Mouse (Mus musculus) liver, embryonic 13.5 days (tissue): ENCODE results near the gene Rfx1. TPM values are rescaled to one million over a fixed set of nuclear protein-coding genes. Genes with fewer than 3 reads are reported as not detected.
A peak's percentile ranks its signal among the peaks of the same experiment; 100 is the strongest.

Experiments used
- ATAC-seq: fragments of 200-750 bp; cut with Nextera tagmentation; 2 replicates; pipeline ENCODE4 v1.8.0; 2017; ENCODE audit warnings: low read depth, mild to moderate bottlenecking, moderate number of reproducible peaks, moderate library complexity
- DNase-seq: peaks from one replicate; pipeline ENCODE4 v3.0.0; 2022
- H3K27ac ChIP-seq: fragments of 300-500 bp; sonication (generic); 2 replicates; pipeline ENCODE4 v1.5.1; 2015; ENCODE audit warnings: moderate library complexity, mild to moderate bottlenecking, inconsistent platforms
- H3K27me3 ChIP-seq: fragments of 300-500 bp; sonication (generic); 2 replicates; pipeline ENCODE4 v1.6.1; 2015; ENCODE audit warnings: mild to moderate bottlenecking, inconsistent platforms
- H3K36me3 ChIP-seq: fragments of 300-500 bp; sonication (generic); 2 replicates; pipeline ENCODE4 v1.6.1; 2015; ENCODE audit warnings: mild to moderate bottlenecking, inconsistent platforms
- H3K4me1 ChIP-seq: fragments of 300-500 bp; sonication (generic); replicated peaks from 2 replicates; pipeline ENCODE4 v1.6.1; 2015; ENCODE audit warnings: inconsistent platforms
- H3K4me2 ChIP-seq: fragments of 300-500 bp; sonication (generic); 2 replicates; pipeline ENCODE4 v1.6.1; 2015; ENCODE audit warnings: inconsistent platforms, mild to moderate bottlenecking, moderate library complexity
- H3K4me3 ChIP-seq: fragments of 300-500 bp; sonication (generic); replicated peaks from 2 replicates; pipeline ENCODE4 v1.5.1; 2015; ENCODE audit warnings: mild to moderate bottlenecking, inconsistent platforms
- H3K9ac ChIP-seq: fragments of 300-500 bp; sonication (generic); 2 replicates; pipeline ENCODE4 v1.6.1; 2015; ENCODE audit warnings: mild to moderate bottlenecking, inconsistent platforms
- H3K9me3 ChIP-seq: fragments of 300-500 bp; sonication (generic); replicated peaks from 2 replicates; pipeline ENCODE4 v1.6.1; 2016; ENCODE audit warnings: inconsistent platforms
- WGBS: fragments of 180-500 bp; shearing (Covaris S2); methylation state at CpG from one replicate; pipeline ENCODE4 v1.1.7; 2015; ENCODE audit not compliant: insufficient replicate concordance; 5-methylcytosine and 5-hydroxymethylcytosine counted together
- polyA plus RNA-seq: library from polyadenylated mRNA; unstranded; fragments of >200 nt; fragmentation: Nextera tagmentation; extraction: Ambion mirVana; gene quantifications from 2 replicates; pipeline ENCODE4 v1.2.1, GENCODE M21; 2015

Gene Rfx1
- polyA plus RNA-seq, 1 experiment from 2014 or later = 2.4 TPM

DNA sequence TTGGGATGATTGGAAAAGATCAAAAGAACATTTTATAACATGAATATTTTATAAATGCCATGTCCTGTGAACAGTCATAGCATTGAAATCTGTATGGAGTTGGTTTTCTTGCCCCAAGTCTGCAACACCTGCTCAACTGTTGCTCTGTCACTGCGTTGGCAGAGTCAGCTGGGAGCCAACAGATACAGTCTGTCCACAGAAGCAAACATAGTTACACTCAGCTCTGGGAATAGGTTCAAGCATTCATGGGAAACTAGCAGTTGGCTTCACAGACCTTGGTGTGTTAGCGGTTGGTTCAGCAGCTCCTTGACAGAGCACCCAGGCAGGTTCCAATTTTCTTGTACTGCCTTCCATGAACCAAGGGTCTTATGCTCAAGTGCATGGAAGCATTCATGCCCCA lies 4.0 kb downstream of the Rfx1 start:
- Histone ChIP-seq H3K27me3 (no peaks in the 10 kb centered on the region), H3K4me2 (no peak overlapping the region), H3K9me3 (no peaks in the 10 kb centered on the region), H3K4me1 (peaks cover 56% of the 10 kb centered on the region), H3K36me3 (peaks cover 3% of the 10 kb centered on the region; the same call in 1 of the 2 replicates), H3K9ac (no peak overlapping the region), H3K4me3 (no peak overlapping the region), H3K27ac (no peak overlapping the region)
- 76% methylated on average over 2 of the region's 2 CpGs for WGBS
- DNase-seq = no peak
- no peak for ATAC-seq

DNA sequence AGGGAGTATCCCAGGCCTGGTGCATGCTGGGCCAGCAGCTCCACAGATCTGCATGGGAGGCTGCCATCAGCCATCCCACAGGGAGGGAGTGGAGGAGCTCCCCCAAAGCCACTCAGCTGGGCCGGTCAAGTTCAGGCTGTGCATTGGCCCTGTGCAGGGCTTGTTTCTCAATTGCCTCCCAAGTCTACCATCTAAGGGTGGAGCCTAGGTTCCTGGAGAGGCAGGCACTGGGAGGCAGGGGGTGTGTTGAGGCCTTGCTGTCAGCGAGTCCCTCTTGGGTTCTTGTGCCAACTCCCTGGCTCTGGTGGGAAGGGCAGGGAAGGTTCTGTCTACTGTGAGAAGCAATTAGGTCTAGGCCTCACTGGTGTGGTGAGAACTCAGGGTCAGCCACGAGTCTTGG lies 5.3 kb downstream of the Rfx1 start:
- no peaks in the 10 kb centered on the region for H3K27me3 ChIP-seq
- peaks cover 3% of the 10 kb centered on the region; the same call in 1 of the 2 replicates for H3K36me3 ChIP-seq
- no peak overlapping the region for H3K4me3 ChIP-seq
- H3K4me1 ChIP-seq = peaks cover 56% of the 10 kb centered on the region
- H3K9ac ChIP-seq = no peak overlapping the region
- no peak overlapping the region for H3K4me2 ChIP-seq
- no peaks in the 10 kb centered on the region for H3K9me3 ChIP-seq
- H3K27ac ChIP-seq = no peak overlapping the region
- WGBS = 51% methylated on average over 3 of the region's 3 CpGs
- DNase-seq = no peak
- ATAC-seq = no peak

- Histone ChIP-seq H3K36me3 (peaks cover 3% of the 10 kb centered on the region; the same call in 1 of the 2 replicates), H3K27ac (no peak overlapping the region), H3K9me3 (no peaks in the 10 kb centered on the region), H3K4me3 (no peak overlapping the region), H3K27me3 (no peaks in the 10 kb centered on the region), H3K4me2 (no peak overlapping the region), H3K9ac (no peak overlapping the region), H3K4me1 (peaks cover 56% of the 10 kb centered on the region)
- DNase-seq = no peak
- 84% methylated on average over 10 of the region's 10 CpGs for WGBS
- no peak for ATAC-seq
Measured at GRCm38 (mm10) chr8:84072321-84072720, 5.7 kb downstream of the Rfx1 start.

GRCm38 (mm10) chr8:84073230-84073976 lies 6.8 kb downstream of the Rfx1 start:
- Histone ChIP-seq H3K4me2 (no peak overlapping the region), H3K9me3 (no peaks in the 10 kb centered on the region), H3K4me1 (peaks cover 45% of the 10 kb centered on the region), H3K9ac (no peak overlapping the region), H3K36me3 (peaks cover 3% of the 10 kb centered on the region; the same call in 1 of the 2 replicates), H3K27ac (no peak overlapping the region), H3K4me3 (no peak overlapping the region), H3K27me3 (no peaks in the 10 kb centered on the region)
- DNase-seq = no peak
- 59% methylated on average over 10 of the region's 10 CpGs for WGBS
- ATAC-seq = no peak

DNA sequence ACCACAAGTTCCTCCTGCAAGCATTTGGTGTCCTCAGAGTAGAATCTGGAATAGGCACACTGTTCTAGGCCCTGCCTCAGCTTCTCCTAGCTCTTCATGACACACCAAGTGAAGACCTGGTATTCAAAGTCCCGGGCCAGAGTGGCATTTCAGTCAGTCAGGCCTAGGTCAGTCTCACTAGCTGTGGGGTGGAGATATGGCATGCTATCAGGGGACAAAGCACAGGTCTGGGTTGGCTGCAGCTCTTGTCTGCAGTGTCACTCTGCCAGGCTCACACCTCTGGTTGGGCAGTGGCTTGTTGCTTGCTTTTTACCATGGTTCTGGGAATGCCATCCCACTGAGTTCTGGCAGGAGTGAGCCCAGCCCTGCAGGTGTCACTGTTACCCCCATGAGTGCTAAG lies 9.8 kb downstream of the Rfx1 start:
- Histone ChIP-seq H3K27me3 (no peaks in the 10 kb centered on the region), H3K9ac (no peak overlapping the region), H3K9me3 (no peaks in the 10 kb centered on the region), H3K4me3 (no peak overlapping the region), H3K27ac (no peak overlapping the region), H3K36me3 (peaks cover 24% of the 10 kb centered on the region), H3K4me2 (no peak overlapping the region), H3K4me1 (peaks cover 15% of the 10 kb centered on the region)
- DNase-seq = no peak
- ATAC-seq = no peak
- 36% methylated on average over 1 of the region's 1 CpGs for WGBS

DNA sequence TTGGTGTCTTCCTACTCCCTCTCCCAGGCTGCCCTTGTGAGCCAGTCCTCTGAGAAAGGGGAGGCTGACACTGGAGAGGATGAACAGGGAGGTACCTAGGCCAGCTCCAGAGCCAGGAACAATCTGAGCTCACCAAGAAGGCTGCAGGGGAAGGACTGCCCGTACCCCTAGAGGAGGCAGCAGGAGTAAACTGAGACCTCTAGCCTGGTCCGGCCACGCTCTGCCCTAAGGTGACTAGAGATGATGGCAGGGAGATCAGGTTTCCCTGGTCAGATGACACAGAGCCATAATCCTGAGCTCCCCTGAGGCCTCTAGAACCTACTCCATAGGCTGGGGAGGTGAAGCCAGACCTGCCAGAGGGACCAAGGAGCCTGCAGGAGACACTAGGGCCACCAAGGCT lies 10.2 kb downstream of the Rfx1 start:
- Histone ChIP-seq H3K4me2 (no peak overlapping the region), H3K36me3 (peaks cover 26% of the 10 kb centered on the region), H3K4me3 (no peak overlapping the region), H3K27me3 (no peaks in the 10 kb centered on the region), H3K9me3 (no peaks in the 10 kb centered on the region), H3K4me1 (peaks cover 12% of the 10 kb centered on the region), H3K27ac (no peak overlapping the region), H3K9ac (no peak overlapping the region)
- 87% methylated on average over 3 of the region's 3 CpGs for WGBS
- no peak for ATAC-seq
- no peak for DNase-seq

DNA sequence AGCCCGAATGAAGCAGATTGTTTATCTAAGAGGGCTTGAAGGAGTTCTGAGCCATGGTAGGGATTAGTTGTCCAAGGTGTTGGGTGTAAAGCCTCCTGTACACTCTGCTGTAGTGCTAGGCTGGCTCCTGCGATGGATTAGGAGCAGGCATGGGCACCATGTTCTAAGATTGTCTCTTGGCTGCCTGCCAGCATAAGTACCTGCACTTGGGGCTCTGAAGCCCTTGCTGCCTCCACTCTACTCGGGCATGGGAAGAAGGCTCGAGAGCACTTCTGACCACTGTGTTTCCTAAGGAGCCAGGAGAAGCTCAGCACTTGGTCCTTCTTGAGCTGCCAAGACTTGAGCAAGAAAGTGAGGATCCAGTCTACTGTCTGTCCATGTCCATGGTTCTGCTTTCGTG lies 12.6 kb downstream of the Rfx1 start:
- H3K27me3 ChIP-seq = no peaks in the 10 kb centered on the region
- ATAC-seq (no peak), DNase-seq (no peak)
- H3K27ac ChIP-seq = no peak overlapping the region
- H3K4me2 ChIP-seq = no peak overlapping the region
- H3K9me3 ChIP-seq = no peaks in the 10 kb centered on the region
- whole genome bisulfite sequencing = 69% methylated on average over 5 of the region's 5 CpGs
- peaks cover 8% of the 10 kb centered on the region; the same call in 1 of the 2 replicates for H3K4me1 ChIP-seq
- peaks cover 49% of the 10 kb centered on the region for H3K36me3 ChIP-seq
- no peak overlapping the region for H3K4me3 ChIP-seq
- no peak overlapping the region for H3K9ac ChIP-seq

DNA sequence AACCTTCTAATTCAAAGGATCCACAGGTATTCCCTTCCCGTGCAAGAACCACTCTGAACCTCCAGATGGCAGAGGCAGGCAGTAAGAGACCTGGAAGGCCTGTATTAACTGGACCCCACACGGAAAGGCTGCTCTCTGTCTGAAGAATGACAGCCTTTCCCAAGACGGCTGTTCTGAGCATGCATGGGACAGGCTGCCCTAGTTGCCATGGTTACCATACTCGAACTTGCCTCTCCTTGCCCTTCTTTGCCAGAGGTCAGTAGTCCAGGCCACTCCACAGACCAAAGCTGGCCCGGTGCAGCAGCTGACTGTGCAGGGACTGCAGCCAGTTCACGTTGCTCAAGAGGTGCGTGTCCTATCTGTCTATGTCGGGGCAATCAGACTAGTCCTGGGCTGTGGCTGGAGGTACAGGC lies 17.2 kb downstream of the Rfx1 start:
- ATAC-seq (peak; percentile 39), DNase-seq (no peak)
- Histone ChIP-seq H3K27me3 (no peaks in the 10 kb centered on the region), H3K4me3 (no peak overlapping the region), H3K4me1 (peaks cover 9% of the 10 kb centered on the region; the same call in 1 of the 2 replicates), H3K4me2 (no peak overlapping the region), H3K27ac (no peak overlapping the region), H3K9ac (no peak overlapping the region), H3K9me3 (no peaks in the 10 kb centered on the region), H3K36me3 (peaks cover 66% of the 10 kb centered on the region)
- 72% methylated on average over 8 of the region's 8 CpGs for WGBS

GRCm38 (mm10) chr8:84084341-84085115 lies 17.9 kb downstream of the Rfx1 start:
- H3K27me3 ChIP-seq = no peaks in the 10 kb centered on the region
- H3K27ac ChIP-seq = no peak overlapping the region
- DNase-seq (no peak), ATAC-seq (no peak)
- H3K4me2 ChIP-seq = peak overlapping the region; percentile 14; the same call in 1 of the 2 replicates
- H3K36me3 ChIP-seq = peaks cover 66% of the 10 kb centered on the region
- H3K9ac ChIP-seq = no peak overlapping the region
- no peaks in the 10 kb centered on the region for H3K9me3 ChIP-seq
- H3K4me3 ChIP-seq = no peak overlapping the region
- H3K4me1 ChIP-seq = peaks cover 9% of the 10 kb centered on the region; the same call in 1 of the 2 replicates
- WGBS = 78% methylated on average over 42 of the region's 42 CpGs

GRCm38 (mm10) chr8:84087156-84087555 lies 20.5 kb downstream of the Rfx1 start:
- peaks cover 8% of the 10 kb centered on the region; the same call in 1 of the 2 replicates for H3K4me1 ChIP-seq
- peaks cover 63% of the 10 kb centered on the region for H3K36me3 ChIP-seq
- H3K4me3 ChIP-seq = no peak overlapping the region
- H3K27me3 ChIP-seq = no peaks in the 10 kb centered on the region
- H3K4me2 ChIP-seq = no peak overlapping the region
- no peak overlapping the region for H3K9ac ChIP-seq
- 80% methylated on average over 7 of the region's 7 CpGs for WGBS
- no peaks in the 10 kb centered on the region for H3K9me3 ChIP-seq
- ATAC-seq = no peak
- H3K27ac ChIP-seq = no peak overlapping the region
- DNase-seq = no peak

DNA sequence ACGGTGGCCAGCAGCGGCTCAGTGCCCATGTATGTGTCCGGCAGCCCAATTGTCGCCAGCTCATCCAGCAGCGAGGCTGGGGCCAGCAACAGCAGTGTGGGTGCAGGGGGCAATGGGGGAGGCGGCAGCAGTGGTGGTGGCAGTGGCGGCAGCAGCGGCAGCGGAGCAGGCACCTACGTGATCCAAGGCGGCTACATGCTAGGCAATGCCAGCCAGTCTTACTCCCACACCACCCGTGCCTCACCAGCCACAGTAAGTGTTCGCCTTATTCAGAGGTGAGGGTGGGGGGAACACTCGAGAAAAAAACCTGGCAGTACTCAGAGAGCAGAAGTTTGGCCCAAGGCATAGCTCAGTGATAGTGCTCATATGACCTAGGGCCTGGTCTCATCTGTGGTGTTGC lies 21.2 kb downstream of the Rfx1 start:
- no peak for ATAC-seq
- no peak overlapping the region for H3K27ac ChIP-seq
- H3K9me3 ChIP-seq = no peaks in the 10 kb centered on the region
- peaks cover 6% of the 10 kb centered on the region; the same call in 1 of the 2 replicates for H3K4me1 ChIP-seq
- no peak for DNase-seq
- H3K4me3 ChIP-seq = no peak overlapping the region
- H3K36me3 ChIP-seq = peaks cover 63% of the 10 kb centered on the region
- no peak overlapping the region for H3K9ac ChIP-seq
- H3K4me2 ChIP-seq = no peak overlapping the region
- no peaks in the 10 kb centered on the region for H3K27me3 ChIP-seq
- WGBS = 91% methylated on average over 14 of the region's 14 CpGs
